Mouse (Mus musculus): Measurements from ENCODE around the gene Ap1ar.

GRCm38 (mm10) chr3:127871575-127871974 is 34.3 kb upstream of the Ap1ar start:
- TF ChIP-seq POLR2A (IDR thresholded peaks at IDR 0.05; ENCODE audit: low read depth, low read length) (no peak), CTCF (IDR thresholded peaks at IDR 0.05; ENCODE audit: extremely low read depth, insufficient read depth, insufficient read length, insufficient replicate concordance) (no peak)

Data from spleen, adult 2 months (tissue).